Mouse (Mus musculus) G1E (cell line): ENCODE measurements around the gene Nudc.

Experiments used
- CTCF ChIP-seq: IDR thresholded peaks from 2 replicates; pipeline ENCODE4 v1.5.1; 2012; ENCODE audit warnings: low read depth, low read length, inconsistent platforms, mixed read lengths
- GATA2 ChIP-seq: IDR thresholded peaks from 2 replicates; pipeline ENCODE4 v1.6.1; 2012; ENCODE audit warnings: low read depth, low read length, inconsistent platforms, borderline replicate concordance
- POLR2AphosphoS5 ChIP-seq: IDR thresholded peaks from 2 replicates; pipeline ENCODE4 v1.6.1; 2012; ENCODE audit warnings: low read depth, low read length, inconsistent platforms; ENCODE audit not compliant: insufficient replicate concordance
- TAL1 ChIP-seq: conservative IDR thresholded peaks from 2 replicates; pipeline ENCODE4 v1.6.1; 2012; ENCODE audit warnings: low read depth, low read length, inconsistent platforms, mixed read lengths

DNA sequence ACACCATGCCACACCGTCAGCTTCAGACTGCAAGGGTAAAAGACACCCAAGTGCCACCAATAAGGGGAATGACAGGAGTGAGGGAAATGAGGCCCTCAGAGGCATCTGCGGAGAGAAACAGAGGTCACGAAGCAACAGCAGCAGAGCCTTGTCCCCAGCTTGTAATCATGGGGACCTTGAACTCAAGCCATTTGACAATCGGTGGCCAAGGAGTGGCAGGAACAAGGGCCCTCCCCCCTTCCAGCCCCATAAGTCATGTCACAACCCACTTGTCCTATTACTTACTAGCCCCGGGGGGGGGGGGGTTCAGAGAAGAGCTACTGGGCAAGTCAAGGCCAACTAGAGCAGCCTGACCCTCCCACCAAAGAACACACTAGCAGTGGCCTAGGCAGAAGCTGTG is 9.1 kb downstream of the Nudc start:
- no peak for TF ChIP-seq CTCF
- no peak for TF ChIP-seq GATA2
- TF ChIP-seq POLR2AphosphoS5, result no peak
- no peak for TF ChIP-seq TAL1
